Comparison of ENCODE assay signal across 15 mouse cellular contexts in genomic region chr8:105467396-105467985, GRCm38 (mm10). TPM values are rescaled to one million over a fixed set of nuclear protein-coding genes. Genes with fewer than 3 reads are reported as not detected.
DNase-seq lines count a peak whose midpoint lies in the region; ATAC-seq and TF ChIP-seq lines count a peak whose summit lies in the region.
"Had no signal": no experiment of that assay in that cellular context is flagged by ENCODE, and none has a peak within 500 bp of the region (broad histone marks: within the 10 kb centered on the region; RNA-seq: fewer than 3 reads in every experiment).

No protein-coding gene starts in this region.

- ATAC-seq in forebrain, embryonic 13.5 days, result no peak
- ATAC-seq in lung, embryonic 14.5 days (ENCODE audit: insufficient read depth), result no peak
- no peak for ATAC-seq in midbrain, embryonic 16.5 days
- ATAC-seq: intestine, embryonic 16.5 days had no signal

- TF ChIP-seq CTCF in lung, embryonic 14.5 days (IDR thresholded peaks at IDR 0.05; ENCODE audit: low read depth), result no peak

- H3K4me1 ChIP-seq in forebrain, embryonic 13.5 days, result peaks cover 39% of the 10 kb centered on the region
- H3K4me1 ChIP-seq in forebrain, embryonic 10.5 days, result peaks cover 64% of the 10 kb centered on the region
- peaks cover 15% of the 10 kb centered on the region for H3K4me1 ChIP-seq in lung, embryonic 14.5 days (ENCODE audit: insufficient read depth)
- H3K4me1 ChIP-seq in midbrain, embryonic 16.5 days (ENCODE audit: control insufficient read depth, insufficient read depth, low read length), result peaks cover 25% of the 10 kb centered on the region

- no peaks in the 10 kb centered on the region for H3K9me3 ChIP-seq in forebrain, embryonic 13.5 days (replicated peaks)
- no peaks in the 10 kb centered on the region for H3K9me3 ChIP-seq in forebrain, embryonic 10.5 days
- no peaks in the 10 kb centered on the region for H3K9me3 ChIP-seq in lung, embryonic 14.5 days (ENCODE audit: low read depth, low read length)
- H3K9me3 ChIP-seq in midbrain, embryonic 16.5 days (replicated peaks; ENCODE audit: control insufficient read depth, low read length, poor library complexity, severe bottlenecking), result no peaks in the 10 kb centered on the region
- H3K9me3 ChIP-seq: liver, embryonic 15.5 days had no signal

- peaks cover 2% of the 10 kb centered on the region; the same call in 1 of the 2 replicates for H3K27me3 ChIP-seq in forebrain, embryonic 13.5 days
- peaks cover 30% of the 10 kb centered on the region for H3K27me3 ChIP-seq in forebrain, embryonic 10.5 days (ENCODE audit: poor library complexity, severe bottlenecking)
- H3K27me3 ChIP-seq in lung, embryonic 14.5 days (ENCODE audit: insufficient read depth, low read length), result no peaks in the 10 kb centered on the region
- no peaks in the 10 kb centered on the region for H3K27me3 ChIP-seq in midbrain, embryonic 16.5 days (ENCODE audit: control insufficient read depth, insufficient read depth, low read depth, low read length)

- DNase-seq in forebrain, embryonic 10.5 days (ENCODE audit: extremely low spot score, low spot score), result no peak
- DNase-seq in lung, embryonic 14.5 days, result no peak
- no peak for DNase-seq in lung, postnatal 14 days
- DNase-seq in cerebellum, postnatal 14 days, result peak; percentile 60 to 62
- no peak for DNase-seq in urinary bladder, postnatal 25 days (ENCODE audit: low spot score)
- DNase-seq in kidney, adult 8-10 months, result no peak
- DNase-seq: adrenal gland, adult 2 months; kidney, postnatal 14 days; thymus, postnatal 4 days had no signal

- H3K9ac ChIP-seq in forebrain, embryonic 13.5 days, result no peak overlapping the region
- H3K9ac ChIP-seq in lung, embryonic 14.5 days, result no peak overlapping the region
- H3K9ac ChIP-seq in midbrain, embryonic 16.5 days (ENCODE audit: low read depth, low read length), result no peak overlapping the region
- H3K9ac ChIP-seq: liver, embryonic 15.5 days had no signal

- no peak overlapping the region for H3K4me3 ChIP-seq in forebrain, embryonic 13.5 days
- no peak overlapping the region for H3K4me3 ChIP-seq in forebrain, embryonic 10.5 days
- H3K4me3 ChIP-seq in lung, embryonic 14.5 days (ENCODE audit: low read depth, low read length), result no peak overlapping the region
- H3K4me3 ChIP-seq in midbrain, embryonic 16.5 days (ENCODE audit: low read depth, low read length), result no peak overlapping the region
- H3K4me3 ChIP-seq: liver, embryonic 15.5 days had no signal

- H3K27ac ChIP-seq in forebrain, embryonic 13.5 days, result peak overlapping the region; percentile 53; the same call in 1 of the 2 replicates
- H3K27ac ChIP-seq in forebrain, embryonic 10.5 days, result no peak overlapping the region
- H3K27ac ChIP-seq in lung, embryonic 14.5 days (ENCODE audit: low read depth), result peak overlapping the region; percentile 42
- H3K27ac ChIP-seq in midbrain, embryonic 16.5 days (ENCODE audit: low read length), result peak overlapping the region; percentile 15; the same call in 1 of the 2 replicates
- H3K27ac ChIP-seq: liver, embryonic 15.5 days had no signal

- H3K4me2 ChIP-seq in forebrain, embryonic 13.5 days, result no peak overlapping the region
- no peak overlapping the region for H3K4me2 ChIP-seq in lung, embryonic 14.5 days
- H3K4me2 ChIP-seq in midbrain, embryonic 16.5 days (ENCODE audit: low read length), result no peak overlapping the region
- H3K4me2 ChIP-seq: liver, embryonic 15.5 days had no signal

- 0 out of 2 replicates have a peak, but pooled peaks cover 3% of the 10 kb centered on the region for H3K36me3 ChIP-seq in forebrain, embryonic 13.5 days (ENCODE audit: poor library complexity, severe bottlenecking)
- peaks cover 9% of the 10 kb centered on the region; the same call in 1 of the 2 replicates for H3K36me3 ChIP-seq in forebrain, embryonic 10.5 days (replicated peaks)
- 0 out of 2 replicates have a peak, but pooled peaks cover 3% of the 10 kb centered on the region for H3K36me3 ChIP-seq in lung, embryonic 14.5 days (ENCODE audit: insufficient read depth)
- peaks cover 9% of the 10 kb centered on the region; the same call in 1 of the 2 replicates for H3K36me3 ChIP-seq in midbrain, embryonic 16.5 days (ENCODE audit: control insufficient read depth, insufficient read depth, low read length)
- H3K36me3 ChIP-seq: liver, embryonic 15.5 days had no signal

- 96% methylated on average over 10 of the region's 10 CpGs for WGBS in forebrain, embryonic 13.5 days
- WGBS in forebrain, embryonic 10.5 days, result 94% methylated on average over 10 of the region's 10 CpGs
- 93% methylated on average over 10 of the region's 10 CpGs for WGBS in lung, embryonic 14.5 days
- 92% methylated on average over 10 of the region's 10 CpGs for WGBS in midbrain, embryonic 16.5 days

RNA-seq across cellular contexts. Expression of gene Tppp3, which starts 3.8 kb away (rescaled TPM):
- polyA plus RNA-seq in forebrain, embryonic 13.5 days (2015; fragmentation: Nextera tagmentation; extraction: Ambion mirVana), result 34.6 and 40.4 TPM in 2 replicates
- 23.3 and 23.9 TPM in 2 replicates for polyA plus RNA-seq in forebrain, embryonic 10.5 days (2016; fragmentation: Nextera tagmentation; extraction: Ambion mirVana)
- 41.1 and 42.3 TPM in 2 replicates for polyA plus RNA-seq in lung, embryonic 14.5 days (2014; fragmentation: Nextera tagmentation; extraction: Ambion mirVana)
- polyA plus RNA-seq in midbrain, embryonic 16.5 days (2015; fragmentation: Nextera tagmentation; extraction: Ambion mirVana), result 153 and 159 TPM in 2 replicates

RNA-seq across cellular contexts. Expression of gene Zdhhc1, which starts 29.2 kb away (rescaled TPM):
- polyA plus RNA-seq in forebrain, embryonic 13.5 days (2015; fragmentation: Nextera tagmentation; extraction: Ambion mirVana), result 20.6 and 24.8 TPM in 2 replicates
- polyA plus RNA-seq in forebrain, embryonic 10.5 days (2016; fragmentation: Nextera tagmentation; extraction: Ambion mirVana), result 12.9 and 18.5 TPM in 2 replicates
- polyA plus RNA-seq in lung, embryonic 14.5 days (2014; fragmentation: Nextera tagmentation; extraction: Ambion mirVana), result 40.0 and 41.9 TPM in 2 replicates
- polyA plus RNA-seq in midbrain, embryonic 16.5 days (2015; fragmentation: Nextera tagmentation; extraction: Ambion mirVana), result 33.6 and 38.4 TPM in 2 replicates

RNA-seq across cellular contexts. Expression of gene Hsd11b2, which starts 51.1 kb away (rescaled TPM):
- 3.9 and 6.1 TPM in 2 replicates for polyA plus RNA-seq in forebrain, embryonic 13.5 days (2015; fragmentation: Nextera tagmentation; extraction: Ambion mirVana)
- 12.3 and 15.6 TPM in 2 replicates for polyA plus RNA-seq in forebrain, embryonic 10.5 days (2016; fragmentation: Nextera tagmentation; extraction: Ambion mirVana)
- 4.8 and 5.9 TPM in 2 replicates for polyA plus RNA-seq in lung, embryonic 14.5 days (2014; fragmentation: Nextera tagmentation; extraction: Ambion mirVana)
- 2.7 and 3.6 TPM in 2 replicates for polyA plus RNA-seq in midbrain, embryonic 16.5 days (2015; fragmentation: Nextera tagmentation; extraction: Ambion mirVana)

RNA-seq across cellular contexts. Expression of gene Lrrc36, which starts 54.1 kb away (rescaled TPM):
- polyA plus RNA-seq in forebrain, embryonic 13.5 days (2015; fragmentation: Nextera tagmentation; extraction: Ambion mirVana), result 0.44 and 0.98 TPM in 2 replicates
- polyA plus RNA-seq in forebrain, embryonic 10.5 days (2016; fragmentation: Nextera tagmentation; extraction: Ambion mirVana), result 0.36 and 0.93 TPM in 2 replicates
- 0.34 and 0.50 TPM in 2 replicates for polyA plus RNA-seq in lung, embryonic 14.5 days (2014; fragmentation: Nextera tagmentation; extraction: Ambion mirVana)
- polyA plus RNA-seq in midbrain, embryonic 16.5 days (2015; fragmentation: Nextera tagmentation; extraction: Ambion mirVana), result 0.85 and 0.89 TPM in 2 replicates
- polyA plus RNA-seq: limb, embryonic 11.5 days had no signal

RNA-seq across cellular contexts. Expression of gene Kctd19, which starts 54.2 kb away (rescaled TPM):
- not detected in 2 replicates for polyA plus RNA-seq in forebrain, embryonic 13.5 days (2015; fragmentation: Nextera tagmentation; extraction: Ambion mirVana)
- polyA plus RNA-seq in forebrain, embryonic 10.5 days (2016; fragmentation: Nextera tagmentation; extraction: Ambion mirVana), result not detected in 2 replicates
- 0.12 and 0.32 TPM in 2 replicates for polyA plus RNA-seq in lung, embryonic 14.5 days (2014; fragmentation: Nextera tagmentation; extraction: Ambion mirVana)
- polyA plus RNA-seq in midbrain, embryonic 16.5 days (2015; fragmentation: Nextera tagmentation; extraction: Ambion mirVana), result not detected in 2 replicates
- polyA plus RNA-seq: embryonic facial prominence, embryonic 14.5 days; intestine, embryonic 16.5 days; limb, embryonic 11.5 days; liver, embryonic 15.5 days had no signal

Comparison
In these comparisons a context has a peak if more than half of its experiments do, and no peak if none do; other contexts are left out.
1. DNase-seq: peak in cerebellum, postnatal 14 days (2 of 2); none in forebrain, embryonic 10.5 days (single experiment), lung, embryonic 14.5 days (single experiment), lung, postnatal 14 days (single experiment), urinary bladder, postnatal 25 days (single experiment) and kidney, adult 8-10 months (0 of 2).